Mouse (Mus musculus): ENCODE measurements around the gene Hras.

The Hras gene

DNA sequence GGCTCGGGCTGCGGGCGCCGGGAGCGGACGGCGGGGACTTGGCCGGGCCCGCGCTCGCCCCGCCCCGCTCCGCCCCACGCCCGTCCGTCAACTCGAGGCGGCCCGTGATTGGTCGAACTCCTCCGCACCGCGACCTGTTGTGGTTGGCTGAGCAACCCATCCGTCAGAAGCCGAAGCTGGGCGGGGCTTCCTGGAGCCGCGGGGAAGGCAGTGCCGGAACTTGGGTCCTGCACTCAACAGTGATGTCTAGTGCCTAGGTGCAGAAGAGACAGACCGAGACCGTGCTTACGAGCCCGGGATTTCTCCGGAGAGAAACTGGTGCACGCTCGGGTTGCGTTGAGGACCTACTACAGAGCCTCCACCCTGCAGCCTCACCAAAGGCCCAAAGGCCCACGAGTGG lies at the start of gene Hras, which contains the start of gene Lrrc56:
Hras (minus strand) TSS at position 58 of the 400 bp plus-strand sequence.
Lrrc56 (plus strand) TSS at position 210 of the 400 bp plus-strand sequence.
- peak; percentile 98 for DNase-seq (ENCODE audit: low read depth, low spot score)

DNA sequence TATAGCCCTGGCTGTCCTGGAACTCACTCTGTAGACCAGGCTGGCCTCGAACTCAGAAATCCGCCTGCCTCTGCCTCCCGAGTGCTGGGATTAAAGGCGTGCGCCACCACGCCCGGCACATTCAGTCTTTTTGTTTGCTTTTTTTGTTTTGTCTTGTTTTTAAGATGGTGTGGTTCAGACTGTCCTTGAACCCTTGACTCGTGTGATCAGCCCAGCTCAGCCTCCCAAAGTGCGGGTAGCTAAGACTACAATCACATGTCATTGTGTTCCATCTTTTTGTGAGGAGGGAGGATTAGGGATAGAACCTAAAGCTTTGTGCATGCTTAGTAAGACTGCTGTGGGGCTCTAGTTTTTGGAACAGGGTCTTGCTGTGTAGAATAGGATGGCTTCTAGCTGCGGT lies 37.7 kb upstream of the Hras start:
- DNase-seq (ENCODE audit: low read depth, low spot score) = no peak

DNA sequence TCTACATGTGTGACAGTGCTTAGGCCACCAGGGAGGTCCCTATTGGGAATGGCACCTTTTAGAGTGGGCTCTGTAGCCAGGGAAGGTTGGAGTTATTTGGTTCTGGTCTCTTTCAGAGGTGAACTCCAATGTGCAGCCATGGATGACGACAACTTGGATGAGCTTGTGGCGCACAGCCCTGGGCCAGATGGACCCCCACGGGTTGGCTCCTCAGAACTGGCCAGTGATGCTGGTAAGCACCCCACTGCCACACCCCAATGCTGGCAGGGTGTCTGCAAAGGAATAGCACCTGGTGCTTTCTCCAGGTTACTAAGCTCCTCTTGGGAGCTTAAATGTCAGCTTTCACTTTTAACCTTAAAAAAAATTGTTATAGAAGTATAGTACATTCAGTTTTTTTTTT lies 37.3 kb upstream of the Hras start:
- DNase-seq (ENCODE audit: low read depth, low spot score) = no peak

DNA sequence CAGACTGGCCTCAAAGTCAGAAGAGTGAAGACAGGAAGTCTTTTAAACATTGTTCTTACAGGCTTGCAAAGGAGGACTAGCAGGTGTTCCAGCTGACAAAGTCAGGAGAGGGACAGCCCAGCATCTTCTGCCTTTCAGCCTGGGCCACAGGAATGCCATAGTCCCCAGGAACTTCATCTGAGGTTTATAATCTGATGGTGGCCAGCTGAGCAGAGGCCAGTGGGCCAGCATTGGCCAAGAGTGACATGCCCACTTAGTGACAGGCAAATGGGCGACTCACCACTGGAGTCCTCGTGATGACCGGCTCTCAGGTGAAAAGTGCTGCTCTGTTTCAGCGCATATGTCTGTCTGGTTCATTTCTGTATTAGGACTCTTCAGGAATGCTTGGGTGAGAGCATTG lies 36.8 kb upstream of the Hras start:
- DNase-seq (ENCODE audit: low read depth, low spot score) = no peak

DNA sequence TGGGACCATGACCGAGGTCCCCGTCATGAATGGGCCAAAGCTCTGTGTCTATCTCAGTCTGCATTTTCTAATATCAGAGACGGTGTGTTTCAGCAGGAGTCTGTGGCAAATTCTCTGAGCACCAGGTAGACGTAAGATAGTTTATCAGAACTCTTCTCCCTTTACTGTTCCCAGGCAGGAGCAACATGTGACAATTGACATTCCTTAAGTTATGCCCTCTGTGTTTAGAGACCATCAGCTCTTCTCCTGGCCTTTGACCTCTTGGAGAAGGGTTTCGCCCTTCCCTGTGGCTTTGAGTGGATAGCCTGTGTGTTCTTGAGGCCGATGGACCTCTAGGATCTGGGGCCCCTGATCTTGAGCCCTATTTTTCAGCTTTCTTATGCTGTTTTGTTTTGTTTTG lies 35.9 kb upstream of the Hras start:
- DNase-seq (ENCODE audit: low read depth, low spot score) = no peak

DNA sequence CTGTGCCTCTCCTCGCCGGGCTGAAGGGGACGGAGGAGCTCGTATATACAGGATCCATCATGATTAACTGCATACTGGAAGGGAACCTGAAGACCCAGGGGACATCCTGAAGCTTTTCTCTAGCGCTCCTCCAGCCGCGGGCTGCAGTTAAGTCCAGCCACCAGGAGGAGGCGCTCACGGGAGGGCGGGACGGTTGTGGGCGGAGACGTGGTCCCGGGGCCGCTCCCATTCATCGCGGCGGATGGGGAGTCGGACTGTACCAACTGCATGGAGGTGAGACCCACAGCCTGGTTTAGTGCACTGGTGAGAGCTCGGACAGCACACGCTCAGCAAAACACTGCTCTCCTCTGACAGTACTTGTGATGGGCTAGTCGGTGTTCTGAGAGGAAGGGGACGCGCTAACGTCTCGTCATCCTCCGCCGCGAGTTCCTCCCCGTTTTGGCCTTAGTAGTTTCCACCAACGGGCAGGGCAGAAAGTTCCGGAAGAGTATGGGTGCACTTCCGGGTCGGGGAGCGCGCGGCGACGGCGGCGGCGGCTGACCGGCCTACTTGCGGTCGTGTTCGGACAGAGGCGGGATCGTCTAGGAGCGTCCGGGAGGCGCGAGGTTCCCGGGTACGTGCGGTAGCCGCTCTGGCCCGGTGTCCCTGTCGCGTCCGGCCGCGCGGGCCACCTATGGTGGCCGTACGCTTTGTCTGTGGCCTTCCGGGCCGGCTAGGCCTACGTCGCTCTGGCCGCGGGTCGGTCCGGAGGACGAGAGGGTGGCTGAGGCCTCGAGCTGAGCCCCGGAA lies 34.7 kb upstream of the Hras start, which contains the start of gene Phrf1:
Phrf1 (plus strand) TSS at position 506 of the 789 bp plus-strand sequence.
- peak; percentile 94 for DNase-seq (ENCODE audit: low read depth, low spot score)

DNA sequence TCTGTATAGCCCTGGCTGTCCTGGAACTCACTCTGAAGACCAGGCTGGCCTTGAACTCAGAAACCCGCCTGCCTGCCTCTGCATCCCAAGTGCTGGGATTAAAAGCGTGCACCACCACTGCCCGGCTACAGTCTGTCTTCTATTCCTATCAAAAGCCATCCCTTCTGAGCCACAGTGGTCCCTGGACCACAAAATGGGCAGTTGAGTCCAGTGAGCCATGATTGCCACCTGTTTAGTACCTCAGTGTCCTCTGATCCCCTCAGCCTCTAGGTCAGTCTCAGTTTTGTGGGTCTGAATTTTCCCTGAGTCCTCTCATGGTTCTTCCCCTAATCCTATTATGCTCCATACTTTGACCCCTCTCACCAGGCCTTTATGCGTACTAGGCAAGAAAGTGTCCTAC lies 34.0 kb upstream of the Hras start:
- DNase-seq (ENCODE audit: low read depth, low spot score) = no peak

DNA sequence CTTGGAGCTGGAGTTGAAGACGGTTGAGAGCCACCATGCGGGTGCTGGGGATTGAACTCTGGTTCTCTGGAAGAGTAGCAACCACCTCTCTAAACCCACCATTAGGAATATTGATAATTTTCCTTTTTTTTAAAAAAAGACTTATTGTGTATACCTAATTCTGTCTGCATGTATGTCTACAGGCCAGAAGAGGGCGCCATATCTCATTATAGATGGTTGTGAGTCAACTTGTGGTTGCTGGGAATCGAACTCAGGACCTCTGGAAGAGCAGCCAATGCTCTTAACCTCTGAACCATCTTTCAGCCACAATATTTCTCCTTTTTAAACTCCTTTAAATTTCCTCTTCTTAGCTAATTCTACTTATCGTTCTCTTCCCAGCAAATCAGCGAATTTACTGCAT lies 32.7 kb upstream of the Hras start:
- DNase-seq (ENCODE audit: low read depth, low spot score) = no peak

DNA sequence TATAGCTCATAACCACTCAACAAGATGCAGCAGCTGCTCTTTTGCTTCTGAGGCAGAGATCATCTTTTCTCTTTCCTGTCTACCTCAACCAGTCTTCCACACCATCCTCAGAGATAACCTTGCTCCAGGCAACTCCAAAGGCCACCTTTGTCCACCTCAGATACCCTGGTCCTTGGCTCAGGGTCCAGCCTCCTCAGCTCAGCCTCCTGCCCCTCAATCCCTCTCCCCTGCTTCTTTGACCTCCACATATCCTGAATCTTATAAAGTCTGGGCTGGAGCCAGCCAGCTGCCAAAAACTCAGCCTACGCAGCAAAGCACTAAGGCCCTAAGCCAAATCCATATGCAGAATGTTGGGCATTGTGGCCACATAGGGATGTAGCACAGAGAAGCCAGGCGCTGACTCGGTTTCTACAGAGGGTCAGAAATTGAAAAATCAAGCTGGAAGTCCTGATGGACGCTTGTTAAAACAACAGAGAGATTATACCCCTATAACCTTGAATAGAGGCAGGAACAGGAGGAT lies 29.0 kb upstream of the Hras start:
- no peak for DNase-seq (ENCODE audit: low read depth, low spot score)

DNA sequence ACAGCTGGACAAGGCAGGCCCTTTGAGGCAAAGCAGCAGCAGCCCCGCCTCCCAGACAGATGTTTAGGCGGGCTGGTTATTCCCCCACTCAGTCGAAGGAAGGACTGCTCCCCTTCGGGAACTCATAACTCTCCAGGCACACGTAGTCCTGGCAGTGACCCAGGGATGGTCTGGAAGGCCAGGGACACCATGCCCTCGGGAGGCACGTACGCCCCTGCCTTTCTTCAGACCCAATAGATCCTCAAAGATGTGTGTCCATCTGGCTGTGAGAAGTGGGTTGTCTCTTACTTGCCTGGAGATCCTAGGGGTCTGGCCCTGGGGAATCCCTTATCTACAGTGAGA lies 28.3 kb upstream of the Hras start:
- DNase-seq (ENCODE audit: low read depth, low spot score) = no peak

DNA sequence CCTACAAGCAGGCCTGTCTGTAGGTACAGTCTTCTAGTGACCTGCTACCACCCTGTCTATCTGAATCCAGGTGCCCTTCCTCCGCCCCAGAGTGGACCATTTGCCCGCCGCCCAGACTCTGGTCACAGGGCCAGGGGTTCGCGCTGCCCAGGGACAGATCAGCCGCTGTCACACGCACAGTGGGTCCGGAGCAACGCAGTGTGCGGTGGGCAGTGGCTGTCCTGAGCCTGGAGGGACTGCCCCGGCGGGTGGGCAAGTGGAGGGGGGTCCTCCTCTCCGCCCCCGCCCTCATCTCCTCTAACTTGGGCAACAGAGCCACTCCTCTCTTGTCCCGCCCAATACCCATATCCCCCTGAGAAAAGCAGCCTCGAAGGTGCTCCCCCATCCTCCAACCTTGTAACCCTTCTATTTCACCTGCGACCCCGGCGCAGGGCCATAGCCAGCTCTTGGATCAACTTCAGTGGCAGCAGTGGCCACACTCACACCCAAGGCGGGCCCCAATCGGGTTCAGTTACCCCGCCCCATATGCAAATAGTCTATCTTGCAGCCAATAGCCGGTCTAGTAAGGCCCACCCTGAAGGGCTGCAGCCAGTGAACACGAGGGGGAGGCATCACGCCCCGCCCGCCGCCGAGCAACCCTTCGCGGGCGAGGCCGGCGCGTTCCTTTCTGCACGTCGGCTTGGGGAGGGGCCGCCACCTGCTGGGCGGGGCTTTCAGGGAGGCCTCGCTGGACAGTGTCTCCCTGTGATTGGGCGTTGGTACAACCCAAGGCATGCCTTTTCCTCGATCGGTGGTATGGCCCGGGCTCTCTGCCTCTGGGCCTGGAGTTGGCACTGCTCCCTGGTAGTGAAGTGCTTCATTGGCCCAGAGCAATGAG lies 27.7 kb upstream of the Hras start:
- DNase-seq (ENCODE audit: low read depth, low spot score) = peak; percentile 98

DNA sequence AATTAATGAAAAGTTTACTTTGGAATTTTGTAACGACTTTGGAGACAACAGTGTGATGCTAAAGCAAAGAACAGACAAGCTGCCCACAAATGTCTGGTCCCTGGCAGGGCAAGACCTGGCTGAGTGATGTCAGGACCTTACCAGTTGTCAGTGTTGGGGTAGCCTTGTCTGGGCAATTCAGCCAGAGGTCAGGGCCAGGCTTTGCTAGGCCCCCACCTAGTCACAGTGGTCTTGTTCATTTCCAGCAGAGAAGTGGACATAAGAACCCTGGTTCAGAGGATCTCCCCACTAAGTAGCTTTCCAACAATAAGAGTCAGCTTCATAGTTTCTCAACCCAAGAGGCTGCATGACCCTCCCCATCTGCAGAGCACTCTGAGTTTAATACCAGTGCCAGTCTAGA lies 26.6 kb upstream of the Hras start:
- DNase-seq (ENCODE audit: low read depth, low spot score) = no peak

DNA sequence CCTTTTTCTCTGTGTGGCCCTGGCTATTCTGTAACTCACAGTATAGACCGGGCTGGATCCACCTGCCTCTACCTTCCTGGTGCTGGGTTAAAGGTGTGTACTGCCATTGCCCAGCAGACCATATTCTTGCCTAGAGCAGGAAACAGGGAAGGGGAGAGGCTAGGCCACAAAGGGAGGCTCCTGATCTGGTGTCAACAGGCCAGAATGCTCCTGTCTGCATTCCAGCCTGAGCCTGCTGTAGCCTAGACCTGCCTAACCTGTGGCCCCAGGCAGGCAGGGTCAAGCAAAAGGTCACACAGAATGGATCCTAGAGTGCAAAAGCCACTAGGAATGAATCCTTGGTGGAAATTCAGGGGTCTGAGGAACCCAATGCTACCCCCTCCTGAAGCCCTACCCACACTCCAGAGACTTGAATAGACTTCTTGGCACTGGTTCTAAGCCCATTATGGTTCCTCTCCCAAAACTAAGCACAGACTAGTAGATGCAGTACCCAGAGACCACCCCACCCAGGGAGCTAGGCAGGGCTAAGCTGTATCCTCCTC lies 25.8 kb upstream of the Hras start:
- no peak for DNase-seq (ENCODE audit: low read depth, low spot score)

DNA sequence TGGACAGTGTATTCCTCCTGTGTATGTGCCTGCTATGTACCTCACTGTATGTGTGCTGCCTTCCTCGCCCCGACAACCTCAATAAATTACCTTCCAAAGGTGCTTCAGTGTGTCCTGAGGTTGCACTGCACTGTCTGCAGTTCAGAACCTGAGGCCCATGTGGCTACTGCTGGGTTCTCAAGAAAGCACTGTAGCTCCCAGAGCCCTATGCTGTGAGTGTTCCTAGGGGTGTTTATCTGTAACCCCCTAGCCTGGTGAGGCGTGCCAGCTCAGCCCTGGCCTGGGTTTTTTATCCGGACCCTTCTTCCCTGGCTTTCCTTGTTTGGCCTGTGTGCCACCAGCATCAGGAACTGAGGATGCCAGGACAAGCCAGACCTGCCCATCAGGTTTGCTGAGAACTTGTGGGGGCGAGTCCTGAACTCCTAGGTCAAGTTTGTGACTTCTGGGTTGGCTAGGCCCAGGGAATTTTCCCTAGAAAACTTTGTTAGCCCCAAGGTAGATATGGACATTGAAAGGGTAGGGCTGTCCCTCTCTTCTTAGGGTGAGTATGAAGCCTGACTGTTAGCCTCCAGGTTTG lies 24.8 kb upstream of the Hras start:
- no peak for DNase-seq (ENCODE audit: low read depth, low spot score)

DNA sequence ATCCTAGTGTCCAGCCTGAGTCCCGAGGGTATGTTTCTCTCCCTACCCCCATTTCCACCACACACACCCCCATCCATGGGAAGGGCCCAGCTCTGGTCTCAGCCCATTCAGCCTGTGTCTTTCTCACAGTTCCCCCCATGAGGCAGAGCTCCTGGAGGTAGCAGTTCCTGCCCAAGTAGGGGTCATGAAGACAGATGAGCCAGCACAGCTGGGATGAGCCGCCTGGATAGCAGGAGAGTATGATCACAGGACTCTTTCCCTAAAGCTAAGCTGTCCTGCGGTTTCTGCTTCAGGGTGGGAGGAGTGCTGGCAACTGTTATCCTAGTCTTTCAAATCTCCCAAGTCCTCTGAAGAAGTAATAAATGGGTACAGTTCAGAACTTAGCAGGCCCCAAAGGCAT lies 24.3 kb upstream of the Hras start:
- no peak for DNase-seq (ENCODE audit: low read depth, low spot score)

DNA sequence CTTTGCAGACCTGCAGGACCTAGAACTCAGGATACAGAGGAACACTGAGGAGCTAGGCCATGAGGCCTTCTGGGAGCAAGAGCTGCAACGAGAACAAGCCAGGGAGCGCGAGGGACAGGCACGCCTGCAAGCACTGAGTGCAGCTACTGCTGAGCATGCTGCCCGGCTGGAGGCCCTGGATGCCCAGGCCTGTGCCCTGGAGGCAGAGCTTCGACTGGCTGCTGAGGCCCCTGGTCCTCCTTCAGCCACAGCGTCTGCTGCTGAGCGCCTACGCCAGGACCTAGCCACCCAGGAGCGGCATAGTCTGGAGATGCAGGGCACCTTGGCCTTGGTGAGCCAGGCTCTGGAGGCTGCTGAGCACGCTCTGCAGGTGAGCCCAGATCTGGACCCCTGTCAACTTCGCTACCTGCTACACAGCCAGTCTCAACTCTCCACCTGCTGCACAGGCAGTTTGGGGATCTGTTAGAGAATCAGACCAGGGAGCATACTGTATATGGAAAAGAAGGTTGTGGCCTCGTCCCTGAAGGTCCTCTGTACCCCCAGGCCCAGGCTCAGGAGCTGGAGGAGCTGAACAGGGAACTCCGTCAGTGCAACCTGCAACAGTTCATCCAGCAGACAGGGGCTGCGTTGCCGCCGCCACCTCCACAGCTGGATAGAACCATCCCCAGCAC lies 23.7 kb upstream of the Hras start:
- DNase-seq (ENCODE audit: low read depth, low spot score) = no peak

DNA sequence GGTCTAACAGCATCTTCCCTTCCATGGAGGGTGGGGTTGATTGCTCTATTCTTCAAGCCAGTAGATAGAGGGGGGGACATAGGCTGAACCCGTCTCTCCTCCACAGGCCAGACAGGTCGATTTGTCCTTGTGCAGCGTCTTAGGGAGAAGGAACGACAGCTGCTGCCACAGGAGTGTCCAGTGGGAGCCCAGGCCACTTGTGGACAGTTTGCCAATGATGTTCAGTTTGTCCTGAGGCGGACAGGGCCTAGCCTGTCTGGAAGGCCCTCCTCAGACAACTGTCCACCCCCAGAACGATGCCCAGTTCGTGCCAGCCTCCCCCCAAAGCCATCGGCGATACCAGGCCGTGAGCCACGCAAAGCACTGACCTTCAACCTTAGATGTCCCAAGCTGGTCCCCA lies 23.1 kb upstream of the Hras start:
- no peak for DNase-seq (ENCODE audit: low read depth, low spot score)

DNA sequence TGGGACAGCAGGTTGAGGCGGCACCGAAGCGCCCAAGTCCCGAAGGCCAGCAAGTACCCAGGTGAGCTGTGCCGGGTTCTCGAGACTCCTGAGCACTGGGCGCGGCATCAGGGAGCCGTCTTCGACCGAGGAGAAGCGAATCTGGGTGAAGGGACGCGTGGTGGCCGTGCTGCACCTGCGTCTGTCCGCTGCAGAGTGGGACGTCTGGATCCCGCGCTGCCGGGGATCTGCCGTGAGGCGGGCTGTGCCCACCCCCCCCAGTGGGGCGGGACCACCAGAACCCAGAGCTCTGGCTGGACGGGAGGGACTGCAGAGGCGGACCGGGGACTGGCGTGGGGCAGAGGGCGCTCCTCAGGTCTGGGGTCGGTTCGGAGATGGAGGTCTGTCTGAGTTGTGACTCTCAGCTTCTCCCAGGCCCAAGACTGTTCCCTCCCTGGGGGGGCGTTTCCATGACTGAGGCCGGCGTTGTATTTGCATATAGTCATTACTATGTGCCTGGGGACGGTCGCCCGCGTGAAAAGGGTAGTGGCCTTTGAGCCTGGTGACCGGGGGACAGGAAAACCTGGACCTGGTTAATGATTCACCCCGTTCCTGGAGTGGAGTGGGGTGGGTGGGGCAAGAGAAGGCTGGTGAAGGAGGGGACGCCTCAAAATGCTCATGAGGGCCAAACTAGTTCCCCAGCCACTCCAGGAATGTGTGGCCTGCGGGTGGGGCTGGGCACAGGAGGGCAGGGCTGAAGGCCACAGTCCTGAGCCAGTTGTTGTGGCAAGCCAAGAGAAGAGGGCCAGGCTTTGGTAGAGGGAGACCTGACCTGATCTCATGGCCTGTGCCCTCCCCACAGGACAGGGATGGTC lies 22.3 kb upstream of the Hras start:
- peak; percentile 72 for DNase-seq (ENCODE audit: low read depth, low spot score)

DNA sequence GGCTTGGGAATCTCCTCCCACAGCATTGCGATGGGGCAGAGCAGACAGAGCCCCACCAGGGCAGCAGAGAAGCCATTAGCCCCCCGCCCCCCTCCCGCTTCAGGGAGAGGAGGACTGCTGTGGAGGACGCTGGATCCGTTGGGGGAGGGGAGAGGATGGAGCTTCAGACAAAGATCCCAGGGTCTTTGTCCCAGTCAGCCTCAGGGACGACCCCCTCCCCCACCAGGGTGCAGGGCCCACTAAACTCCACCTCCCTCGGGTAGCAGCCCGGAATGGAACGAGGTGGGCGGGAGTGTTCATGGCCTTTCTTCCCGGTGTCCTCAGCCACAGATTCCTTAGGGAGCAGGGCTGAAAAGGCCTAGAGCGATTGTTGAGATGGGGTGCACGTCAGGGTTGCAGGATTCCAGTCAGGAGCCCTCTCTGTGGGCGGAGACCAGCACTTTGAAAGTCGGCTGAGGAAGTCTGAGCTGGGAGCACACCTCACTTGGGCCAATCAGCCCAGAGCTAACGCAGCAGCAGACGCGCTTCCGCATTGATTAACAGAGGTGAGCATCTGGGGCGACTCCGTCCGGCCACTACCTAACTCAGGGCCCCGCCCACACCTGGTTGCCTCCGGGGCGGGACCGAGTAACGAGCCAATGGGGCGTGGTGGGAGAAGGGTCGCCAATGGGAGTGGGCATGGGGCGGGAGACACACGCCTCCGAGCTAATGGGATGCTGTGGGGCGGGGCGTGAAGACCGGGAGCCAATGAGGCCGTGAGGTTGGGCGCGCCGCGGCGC lies 21.5 kb upstream of the Hras start, which contains the start of gene Rassf7:
Rassf7 (plus strand) TSS at position 760 of the 779 bp plus-strand sequence.
- DNase-seq (ENCODE audit: low read depth, low spot score) = peak; percentile 96

DNA sequence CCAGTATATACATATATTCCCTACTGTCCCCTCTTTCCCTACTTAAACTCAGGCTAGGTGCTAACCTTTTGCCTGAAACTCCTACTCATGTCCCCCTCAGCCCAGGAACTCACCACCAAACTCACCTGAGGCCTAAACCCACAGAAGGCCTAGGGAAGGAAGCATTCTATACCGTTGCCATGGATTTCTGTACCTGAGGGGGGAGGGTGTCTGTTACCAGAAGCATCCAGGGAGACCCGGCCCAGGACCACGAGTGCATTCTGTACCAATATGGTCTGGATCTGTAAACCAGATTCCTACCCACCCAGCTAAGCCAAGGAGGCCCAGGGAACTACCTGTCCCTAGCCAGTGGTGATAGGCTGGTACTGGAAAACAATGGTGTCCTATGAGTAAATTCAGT lies 20.5 kb upstream of the Hras start:
- DNase-seq (ENCODE audit: low read depth, low spot score) = no peak
